Mouse (Mus musculus) neural tube, embryonic 11.5 days (tissue): ENCODE results near the gene Lrp4. TPM values are rescaled to one million over a fixed set of nuclear protein-coding genes. Genes with fewer than 3 reads are reported as not detected.

Experiments used
- ATAC-seq: fragments of 200-750 bp; cut with Nextera tagmentation; 2 replicates; pipeline ENCODE4 v1.8.0; 2017; ENCODE audit warnings: moderate number of reproducible peaks, mild to moderate bottlenecking, moderate TSS enrichment, moderate library complexity; ENCODE audit not compliant: insufficient read depth, low FRiP score, low TSS enrichment
- DNase-seq: peaks from one replicate; pipeline ENCODE4 v3.0.0-alpha.2; 2015; ENCODE audit warnings: low spot score
- H3K27ac ChIP-seq: fragments of 300-500 bp; sonication (generic); 2 replicates; pipeline ENCODE4 v1.5.1; 2014; ENCODE audit warnings: low read depth, mild to moderate bottlenecking, low read length
- H3K27me3 ChIP-seq: fragments of 300-500 bp; sonication (generic); 2 replicates; pipeline ENCODE4 v1.6.1; 2014; ENCODE audit warnings: mild to moderate bottlenecking, low read length, mixed read lengths; ENCODE audit not compliant: control insufficient read depth, insufficient read depth
- H3K36me3 ChIP-seq: fragments of 300-500 bp; sonication (generic); 2 replicates; pipeline ENCODE4 v1.6.1; 2014; ENCODE audit warnings: mild to moderate bottlenecking, low read length, moderate library complexity, mixed read lengths; ENCODE audit not compliant: control insufficient read depth, insufficient read depth
- H3K4me1 ChIP-seq: fragments of 300-500 bp; sonication (generic); 2 replicates; pipeline ENCODE4 v1.6.1; 2014; ENCODE audit warnings: low read length, mixed read lengths; ENCODE audit not compliant: control insufficient read depth, insufficient read depth
- H3K4me2 ChIP-seq: fragments of 300-500 bp; sonication (generic); 2 replicates; pipeline ENCODE4 v1.6.1; 2014; ENCODE audit warnings: low read depth, mild to moderate bottlenecking, moderate library complexity
- H3K4me3 ChIP-seq: fragments of 300-500 bp; sonication (generic); 2 replicates; pipeline ENCODE4 v1.5.1; 2014; ENCODE audit warnings: low read depth, low read length
- H3K9ac ChIP-seq: fragments of 300-500 bp; sonication (generic); 2 replicates; pipeline ENCODE4 v1.6.1; 2014; ENCODE audit warnings: mild to moderate bottlenecking, low read length
- H3K9me3 ChIP-seq: fragments of 300-500 bp; sonication (generic); 2 replicates; pipeline ENCODE4 v1.6.1; 2016; ENCODE audit warnings: low read length; ENCODE audit not compliant: control insufficient read depth
- WGBS: fragments of 180-500 bp; shearing (Covaris S2); extraction: QIAGEN DNeasy Blood & Tissue Kit; methylation state at CpG from one replicate; pipeline ENCODE4 v1.1.7; 2014; 5-methylcytosine and 5-hydroxymethylcytosine counted together
- polyA plus RNA-seq: library from polyadenylated mRNA; unstranded; fragments of >200 nt; fragmentation: Nextera tagmentation; extraction: Ambion mirVana; gene quantifications from 2 replicates; pipeline ENCODE4 v1.2.1, GENCODE M21; 2014

The Lrp4 gene
- polyA plus RNA-seq, 1 experiment from 2014 or later, result 5.8 TPM

GRCm38 (mm10) chr2:91429915-91430599 is 27.3 kb upstream of the Lrp4 start:
- ATAC-seq (peak; percentile 65; the same call in 1 of the 2 replicates), DNase-seq (peak; percentile 31)
- Histone ChIP-seq H3K27ac (peak overlapping the region; percentile 49), H3K4me1 (peaks cover 17% of the 10 kb centered on the region), H3K4me3 (no peak overlapping the region), H3K9me3 (no peaks in the 10 kb centered on the region), H3K4me2 (peak overlapping the region; percentile 22; the same call in 1 of the 2 replicates), H3K27me3 (no peaks in the 10 kb centered on the region), H3K36me3 (no peaks in the 10 kb centered on the region), H3K9ac (no peak overlapping the region)
- WGBS, result 23% methylated on average over 9 of the region's 9 CpGs

DNA sequence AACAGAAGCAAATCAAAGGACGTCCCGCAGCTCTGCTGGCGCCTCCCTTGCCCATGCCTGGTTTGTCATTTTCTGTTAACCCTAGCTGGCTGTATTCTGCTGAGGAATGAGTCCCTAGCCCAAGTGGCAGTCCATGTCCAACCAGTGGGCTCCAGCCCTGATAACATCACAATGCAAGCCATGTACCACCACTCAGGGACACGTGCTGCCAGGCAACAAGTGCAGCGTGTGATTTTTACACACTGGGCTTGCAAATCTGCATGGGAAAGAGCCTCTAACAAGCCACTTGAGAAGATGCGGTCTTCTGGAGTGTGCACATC is 26.8 kb upstream of the Lrp4 start:
- ATAC-seq (peak; percentile 80), DNase-seq (peak; percentile 52)
- Histone ChIP-seq H3K4me1 (peaks cover 17% of the 10 kb centered on the region), H3K36me3 (no peaks in the 10 kb centered on the region), H3K9ac (no peak overlapping the region), H3K27ac (peak overlapping the region; percentile 49), H3K4me2 (no peak overlapping the region; the same call in 1 of the 2 replicates), H3K27me3 (no peaks in the 10 kb centered on the region), H3K4me3 (no peak overlapping the region), H3K9me3 (no peaks in the 10 kb centered on the region)
- 29% methylated on average over 6 of the region's 6 CpGs for WGBS

- H3K4me2 ChIP-seq, result no peak overlapping the region
These were observed 20.6 kb upstream of the Lrp4 start for GRCm38 (mm10) chr2:91436713-91437112.

GRCm38 (mm10) chr2:91437116-91437815 is 20.0 kb upstream of the Lrp4 start:
- no peak for ATAC-seq

More at GRCm38 (mm10) chr2:91436713-91437112, 20.6 kb upstream of the Lrp4 start:
- Histone ChIP-seq H3K9me3 (no peaks in the 10 kb centered on the region), H3K4me1 (no peaks in the 10 kb centered on the region), H3K27ac (no peak overlapping the region), H3K27me3 (no peaks in the 10 kb centered on the region), H3K4me3 (no peak overlapping the region), H3K36me3 (no peaks in the 10 kb centered on the region), H3K9ac (no peak overlapping the region)
- DNase-seq (no peak), ATAC-seq (no peak)
- WGBS, result 81% methylated on average over 8 of the region's 8 CpGs

GRCm38 (mm10) chr2:91439271-91439670 is 18.0 kb upstream of the Lrp4 start:
- Histone ChIP-seq H3K4me2 (no peak overlapping the region), H3K9ac (no peak overlapping the region), H3K27ac (no peak overlapping the region), H3K4me1 (no peaks in the 10 kb centered on the region), H3K36me3 (no peaks in the 10 kb centered on the region), H3K9me3 (no peaks in the 10 kb centered on the region), H3K27me3 (no peaks in the 10 kb centered on the region), H3K4me3 (no peak overlapping the region)
- ATAC-seq, result no peak
- no peak for DNase-seq
- WGBS, result 83% methylated on average over 10 of the region's 10 CpGs

More at GRCm38 (mm10) chr2:91437116-91437815, 20.0 kb upstream of the Lrp4 start:
- no peak overlapping the region for H3K27ac ChIP-seq
- no peak overlapping the region for H3K4me3 ChIP-seq
- H3K9ac ChIP-seq, result no peak overlapping the region
- no peak for DNase-seq
- H3K36me3 ChIP-seq, result no peaks in the 10 kb centered on the region
- H3K27me3 ChIP-seq, result no peaks in the 10 kb centered on the region
- H3K4me1 ChIP-seq, result no peaks in the 10 kb centered on the region
- WGBS, result 80% methylated on average over 5 of the region's 5 CpGs
- H3K4me2 ChIP-seq, result no peak overlapping the region
- no peaks in the 10 kb centered on the region for H3K9me3 ChIP-seq

DNA sequence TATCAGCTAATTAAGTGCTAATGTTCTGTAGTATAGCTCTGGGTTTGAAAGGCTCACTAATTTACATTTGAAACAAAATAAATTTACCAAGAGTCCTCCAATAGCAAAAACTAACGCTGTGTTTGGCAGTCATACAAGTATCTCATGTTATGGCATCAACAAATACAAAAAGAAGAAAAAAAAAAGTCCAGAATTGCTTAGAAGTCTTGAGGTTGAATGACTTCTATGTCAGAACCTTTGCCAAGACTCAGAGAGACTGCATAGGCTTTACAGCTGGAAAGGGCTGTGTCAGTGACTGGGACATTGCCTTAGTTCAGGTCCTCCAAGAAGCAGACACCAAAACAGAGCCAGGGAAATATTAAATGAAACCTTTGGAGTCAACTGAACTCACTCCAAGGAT is 17.4 kb upstream of the Lrp4 start:
- H3K27me3 ChIP-seq, result no peaks in the 10 kb centered on the region
- no peaks in the 10 kb centered on the region for H3K36me3 ChIP-seq
- no peak overlapping the region for H3K9ac ChIP-seq
- DNase-seq (no peak), ATAC-seq (no peak)
- no peak overlapping the region for H3K27ac ChIP-seq
- H3K4me3 ChIP-seq, result no peak overlapping the region
- no peaks in the 10 kb centered on the region for H3K4me1 ChIP-seq
- H3K4me2 ChIP-seq, result no peak overlapping the region
- 93% methylated on average over 1 of the region's 1 CpGs for WGBS
- no peaks in the 10 kb centered on the region for H3K9me3 ChIP-seq

GRCm38 (mm10) chr2:91440686-91441085 is 16.6 kb upstream of the Lrp4 start:
- Histone ChIP-seq H3K36me3 (no peaks in the 10 kb centered on the region), H3K27me3 (no peaks in the 10 kb centered on the region), H3K9me3 (no peaks in the 10 kb centered on the region), H3K9ac (no peak overlapping the region), H3K4me3 (no peak overlapping the region), H3K4me2 (no peak overlapping the region), H3K4me1 (no peaks in the 10 kb centered on the region), H3K27ac (no peak overlapping the region)
- no peak for DNase-seq
- ATAC-seq, result no peak
- WGBS, result 88% methylated on average over 5 of the region's 5 CpGs

DNA sequence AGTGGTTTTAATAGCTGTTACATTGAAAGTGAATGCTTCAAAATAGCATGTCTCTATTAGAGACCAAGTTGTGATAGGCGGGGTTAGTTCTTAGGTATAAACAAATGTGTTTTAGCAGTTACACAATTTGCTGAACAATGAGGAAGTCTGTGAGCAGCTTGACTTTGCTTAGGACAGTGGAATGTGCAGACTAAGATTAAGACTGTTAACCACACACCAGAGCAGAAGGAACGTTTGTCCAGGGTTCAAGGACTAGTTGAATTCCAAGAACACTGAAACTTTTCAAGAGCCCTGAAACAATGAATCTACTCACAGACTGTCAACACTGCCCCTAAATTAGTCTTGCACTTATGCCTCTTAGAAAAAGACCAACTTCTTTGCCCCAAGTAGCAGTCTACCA is 15.6 kb upstream of the Lrp4 start:
- H3K9me3 ChIP-seq, result no peaks in the 10 kb centered on the region
- no peaks in the 10 kb centered on the region for H3K27me3 ChIP-seq
- no peak overlapping the region for H3K4me3 ChIP-seq
- H3K4me1 ChIP-seq, result no peaks in the 10 kb centered on the region
- H3K9ac ChIP-seq, result no peak overlapping the region
- H3K27ac ChIP-seq, result no peak overlapping the region
- ATAC-seq (no peak), DNase-seq (no peak)
- 69% methylated on average over 2 of the region's 2 CpGs for WGBS
- H3K36me3 ChIP-seq, result no peaks in the 10 kb centered on the region
- H3K4me2 ChIP-seq, result no peak overlapping the region

GRCm38 (mm10) chr2:91442241-91442640 is 15.1 kb upstream of the Lrp4 start:
- DNase-seq (no peak), ATAC-seq (no peak)
- no peak overlapping the region for H3K27ac ChIP-seq
- H3K9me3 ChIP-seq, result no peaks in the 10 kb centered on the region
- H3K4me1 ChIP-seq, result no peaks in the 10 kb centered on the region
- no peaks in the 10 kb centered on the region for H3K27me3 ChIP-seq
- WGBS, result 85% methylated on average over 1 of the region's 1 CpGs
- H3K4me2 ChIP-seq, result no peak overlapping the region
- no peak overlapping the region for H3K4me3 ChIP-seq
- no peaks in the 10 kb centered on the region for H3K36me3 ChIP-seq
- H3K9ac ChIP-seq, result no peak overlapping the region
